ENCODE assay signal across 9 mouse cellular contexts in the genomic region with DNA sequence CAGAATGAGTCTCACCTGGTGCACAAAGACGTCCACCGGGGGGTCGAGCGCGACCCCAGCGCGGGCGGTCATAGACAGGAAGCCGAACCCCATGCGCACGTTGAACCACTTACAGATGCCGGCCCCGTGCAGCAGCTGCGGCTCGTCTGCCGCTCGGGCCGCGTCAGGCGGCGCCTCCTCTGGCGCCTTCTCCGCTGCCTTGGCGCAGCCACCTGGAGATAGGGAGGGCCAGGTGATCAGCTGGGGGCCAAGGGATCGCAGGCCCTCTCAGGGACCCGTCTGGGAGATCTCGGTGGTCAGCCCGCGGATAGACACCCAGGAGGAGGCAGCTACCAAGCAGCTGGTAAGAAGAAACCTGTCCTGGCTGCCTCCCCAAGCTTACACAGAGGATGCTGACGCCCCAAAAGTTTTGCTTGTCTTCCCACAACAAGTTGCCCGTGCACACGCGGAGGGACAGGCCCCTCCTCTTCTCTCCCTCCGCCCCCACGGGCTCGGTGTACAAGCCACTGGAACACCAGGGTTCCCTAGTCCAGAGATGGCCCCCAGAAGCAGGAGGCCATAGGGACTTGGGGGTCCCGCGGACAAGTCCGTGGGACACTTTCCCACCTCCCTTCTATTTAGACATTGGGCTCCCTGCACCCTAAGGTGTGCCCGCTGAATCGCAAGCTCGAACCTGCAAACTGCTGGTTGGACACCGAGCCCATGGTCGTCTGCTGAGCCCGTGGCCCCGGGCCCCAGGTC. TPM values are rescaled to one million over a fixed set of nuclear protein-coding genes. Genes with fewer than 3 reads are reported as not detected.
DNase-seq lines count a peak whose midpoint lies in the region; ATAC-seq lines count a peak whose summit lies in the region.
"Had no signal": no experiment of that assay in that cellular context is flagged by ENCODE, and none has a peak within 500 bp of the region (broad histone marks: within the 10 kb centered on the region; RNA-seq: fewer than 3 reads in every experiment).

No protein-coding gene starts in this region.

- peaks cover 54% of the 10 kb centered on the region for H3K27me3 ChIP-seq in heart, embryonic 13.5 days (replicated peaks)
- peaks cover 36% of the 10 kb centered on the region for H3K27me3 ChIP-seq in intestine, embryonic 14.5 days (replicated peaks; ENCODE audit: control insufficient read depth, insufficient read depth, low read length)
- no peaks in the 10 kb centered on the region for H3K27me3 ChIP-seq in midbrain, embryonic 14.5 days (ENCODE audit: control insufficient read depth, insufficient read depth, low read length)

- no peak for ATAC-seq in heart, embryonic 13.5 days (ENCODE audit: extremely low read depth, insufficient number of reproducible peaks, low FRiP score, low TSS enrichment)
- ATAC-seq in intestine, embryonic 14.5 days (replicated peaks; ENCODE audit: low FRiP score, low TSS enrichment, low read depth) = no peak
- ATAC-seq in midbrain, embryonic 14.5 days (ENCODE audit: low FRiP score, low TSS enrichment) = no peak
- no peak for ATAC-seq in monocyte, adult 5-6 weeks (replicated peaks; ENCODE audit: insufficient number of reproducible peaks, low FRiP score, low TSS enrichment, poor library complexity, severe bottlenecking)

- peak overlapping the region; percentile 38 for H3K4me3 ChIP-seq in heart, embryonic 13.5 days
- peak overlapping the region; percentile 13; the same call in 1 of the 2 replicates for H3K4me3 ChIP-seq in intestine, embryonic 14.5 days (ENCODE audit: low read depth, low read length)
- peak overlapping the region; percentile 33 for H3K4me3 ChIP-seq in midbrain, embryonic 14.5 days (replicated peaks; ENCODE audit: low read depth, low read length)

- WGBS in heart, embryonic 13.5 days = under 1% methylated on average over 46 of the region's 46 CpGs
- under 1% methylated on average over 46 of the region's 46 CpGs for WGBS in intestine, embryonic 14.5 days
- WGBS in midbrain, embryonic 14.5 days = under 1% methylated on average over 46 of the region's 46 CpGs

- peak overlapping the region; percentile 64 for H3K4me2 ChIP-seq in heart, embryonic 13.5 days
- H3K4me2 ChIP-seq in intestine, embryonic 14.5 days (ENCODE audit: low read length) = peak overlapping the region; percentile 44
- H3K4me2 ChIP-seq in midbrain, embryonic 14.5 days (ENCODE audit: low read length) = peak overlapping the region; percentile 52

- H3K27ac ChIP-seq in heart, embryonic 13.5 days (replicated peaks) = no peak overlapping the region
- no peak overlapping the region for H3K27ac ChIP-seq in intestine, embryonic 14.5 days (ENCODE audit: low read depth)
- 0 out of 2 replicates have a peak overlapping the region, but pooled peaks have one; percentile 1 for H3K27ac ChIP-seq in midbrain, embryonic 14.5 days (replicated peaks; ENCODE audit: low read depth, low read length)

- H3K9ac ChIP-seq in heart, embryonic 13.5 days = 0 out of 2 replicates have a peak overlapping the region, but pooled peaks have one; percentile 3
- no peak overlapping the region for H3K9ac ChIP-seq in intestine, embryonic 14.5 days (ENCODE audit: low read length)
- H3K9ac ChIP-seq in midbrain, embryonic 14.5 days (replicated peaks; ENCODE audit: low read length) = no peak overlapping the region; the same call in 1 of the 2 replicates

- intact Hi-C loops in heart, postnatal 10 days (cut with DNase I) = no loop called here

- no peaks in the 10 kb centered on the region for H3K36me3 ChIP-seq in heart, embryonic 13.5 days
- H3K36me3 ChIP-seq in intestine, embryonic 14.5 days (ENCODE audit: control insufficient read depth, insufficient read depth, low read length) = no peaks in the 10 kb centered on the region
- H3K36me3 ChIP-seq in midbrain, embryonic 14.5 days (ENCODE audit: control insufficient read depth, insufficient read depth, low read length) = no peaks in the 10 kb centered on the region

- no peaks in the 10 kb centered on the region for H3K9me3 ChIP-seq in heart, embryonic 13.5 days
- no peaks in the 10 kb centered on the region for H3K9me3 ChIP-seq in intestine, embryonic 14.5 days (ENCODE audit: control insufficient read depth, low read length)
- H3K9me3 ChIP-seq in midbrain, embryonic 14.5 days (ENCODE audit: control insufficient read depth, low read length) = no peaks in the 10 kb centered on the region

- peaks cover 24% of the 10 kb centered on the region for H3K4me1 ChIP-seq in heart, embryonic 13.5 days
- H3K4me1 ChIP-seq in intestine, embryonic 14.5 days (replicated peaks; ENCODE audit: control insufficient read depth, insufficient read depth, low read length) = peaks cover 13% of the 10 kb centered on the region; the same call in 1 of the 2 replicates
- H3K4me1 ChIP-seq in midbrain, embryonic 14.5 days (ENCODE audit: control insufficient read depth, insufficient read depth, low read length) = peaks cover 42% of the 10 kb centered on the region

- no peak for DNase-seq in heart, postnatal 10 days
- DNase-seq in embryo, embryonic 9.5 days (ENCODE audit: extremely low spot score) = peak; percentile 67
- peak; percentile 70 for DNase-seq in intestine, embryonic 14.5 days (ENCODE audit: low spot score)
- DNase-seq in midbrain, embryonic 14.5 days = peak; percentile 62
- no peak for DNase-seq in adrenal gland, postnatal 14 days
- no peak for DNase-seq in layer of hippocampus, adult 9-11 months

RNA-seq across cellular contexts. Expression of gene Lin28a, which starts 0.4 kb away (rescaled TPM):
- 0.25 and 0.27 TPM in 2 replicates for polyA plus RNA-seq in heart, embryonic 13.5 days (2015; fragmentation: Nextera tagmentation; extraction: Ambion mirVana)
- not detected for total RNA-seq in heart, postnatal 10 days (2021)
- polyA plus RNA-seq in intestine, embryonic 14.5 days (2014; fragmentation: Nextera tagmentation; extraction: Ambion mirVana) = 0.05 and 0.08 TPM in 2 replicates
- polyA plus RNA-seq in midbrain, embryonic 14.5 days (2014; fragmentation: Nextera tagmentation; extraction: Ambion mirVana) = 0.13 and 0.31 TPM in 2 replicates
- total RNA-seq in monocyte, adult 5-6 weeks (2017) = 0.19 TPM in 1 of 3 replicates, not detected in the others
- total RNA-seq in adrenal gland, postnatal 14 days (2021) = not detected in 2 replicates

RNA-seq across cellular contexts. Expression of gene Dhdds, which starts 17.5 kb away (rescaled TPM):
- polyA plus RNA-seq in heart, embryonic 13.5 days (2015; fragmentation: Nextera tagmentation; extraction: Ambion mirVana) = 31.0 and 33.6 TPM in 2 replicates
- total RNA-seq in heart, postnatal 10 days (2021) = 10 to 100 TPM; 31.4 to 33.9 TPM
- polyA plus RNA-seq in intestine, embryonic 14.5 days (2014; fragmentation: Nextera tagmentation; extraction: Ambion mirVana) = 43.5 and 46.6 TPM in 2 replicates
- polyA plus RNA-seq in midbrain, embryonic 14.5 days (2014; fragmentation: Nextera tagmentation; extraction: Ambion mirVana) = 46.6 and 48.2 TPM in 2 replicates
- total RNA-seq in monocyte, adult 5-6 weeks (2017) = 11.2 to 17.2 TPM (median 16.3 TPM) in 3 replicates
- 32.1 and 35.2 TPM in 2 replicates for total RNA-seq in adrenal gland, postnatal 14 days (2021)

RNA-seq across cellular contexts. Expression of gene Zfp683, which starts 35.4 kb away (rescaled TPM):
- polyA plus RNA-seq in heart, embryonic 13.5 days (2015; fragmentation: Nextera tagmentation; extraction: Ambion mirVana) = not detected in 2 replicates
- total RNA-seq in heart, postnatal 10 days (2021) = not detected
- not detected in 2 replicates for polyA plus RNA-seq in intestine, embryonic 14.5 days (2014; fragmentation: Nextera tagmentation; extraction: Ambion mirVana)
- polyA plus RNA-seq in midbrain, embryonic 14.5 days (2014; fragmentation: Nextera tagmentation; extraction: Ambion mirVana) = not detected in 2 replicates
- 0.64 TPM in 1 of 3 replicates, not detected in the others for total RNA-seq in monocyte, adult 5-6 weeks (2017)
- total RNA-seq in adrenal gland, postnatal 14 days (2021) = 0.26 TPM in 1 of 2 replicates, not detected in the other
- polyA plus RNA-seq: brain, embryonic 14.5 days had no signal

RNA-seq across cellular contexts. Expression of gene Crybg2, which starts 42.4 kb away (rescaled TPM):
- polyA plus RNA-seq in heart, embryonic 13.5 days (2015; fragmentation: Nextera tagmentation; extraction: Ambion mirVana) = 0.46 TPM in 1 of 2 replicates, not detected in the other
- not detected for total RNA-seq in heart, postnatal 10 days (2021)
- polyA plus RNA-seq in intestine, embryonic 14.5 days (2014; fragmentation: Nextera tagmentation; extraction: Ambion mirVana) = 8.9 and 11.4 TPM in 2 replicates
- polyA plus RNA-seq in midbrain, embryonic 14.5 days (2014; fragmentation: Nextera tagmentation; extraction: Ambion mirVana) = 1.8 and 2.3 TPM in 2 replicates
- total RNA-seq in monocyte, adult 5-6 weeks (2017) = 0.48 to 3.1 TPM (median 0.64 TPM) in 3 replicates
- total RNA-seq in adrenal gland, postnatal 14 days (2021) = not detected in 2 replicates

RNA-seq across cellular contexts. Expression of gene Hmgn2, which starts 49.8 kb away (rescaled TPM):
- 1,526 and 1,676 TPM in 2 replicates for polyA plus RNA-seq in heart, embryonic 13.5 days (2015; fragmentation: Nextera tagmentation; extraction: Ambion mirVana)
- total RNA-seq in heart, postnatal 10 days (2021) = 100 to 1,000 TPM; 254 to 266 TPM
- polyA plus RNA-seq in intestine, embryonic 14.5 days (2014; fragmentation: Nextera tagmentation; extraction: Ambion mirVana) = 2,568 and 2,768 TPM in 2 replicates
- polyA plus RNA-seq in midbrain, embryonic 14.5 days (2014; fragmentation: Nextera tagmentation; extraction: Ambion mirVana) = 1,199 and 1,387 TPM in 2 replicates
- 118 to 170 TPM (median 138 TPM) in 3 replicates for total RNA-seq in monocyte, adult 5-6 weeks (2017)
- total RNA-seq in adrenal gland, postnatal 14 days (2021) = 325 and 351 TPM in 2 replicates

Comparison
In these comparisons a context has a peak if more than half of its experiments do, and no peak if none do; other contexts are left out.
1. DNase-seq: peak in embryo, embryonic 9.5 days (single experiment), intestine, embryonic 14.5 days (single experiment) and midbrain, embryonic 14.5 days (single experiment); none in heart, postnatal 10 days (0 of 2), adrenal gland, postnatal 14 days (single experiment) and layer of hippocampus, adult 9-11 months (single experiment).
2. Peak in every context shown above with its lines, with median percentiles within 50 percentile points of each other: H3K4me2 ChIP-seq and H3K4me3 ChIP-seq.